Mouse (Mus musculus): ENCODE results near the gene Ksr2. TPM values are rescaled to one million over a fixed set of nuclear protein-coding genes. Genes with fewer than 3 reads are reported as not detected.

The Ksr2 gene
- total and polyA plus RNA-seq, 2 experiments from 2014 or later: 8.9 to 14.5 TPM

- DNase-seq (ENCODE audit: low spot score) (no peak), ATAC-seq (ENCODE audit: low FRiP score) (no peak)
- TF ChIP-seq CTCF (IDR thresholded peaks at IDR 0.05): no peak
- Histone ChIP-seq H3K4me1 (ENCODE audit: insufficient read depth, low read length) (0 out of 2 replicates have a peak, but pooled peaks cover 2% of the 10 kb centered on the region), H3K9ac (replicated peaks; ENCODE audit: low read length, poor library complexity, severe bottlenecking) (no peak overlapping the region), H3K9me3 (ENCODE audit: low read length) (no peaks in the 10 kb centered on the region), H3K36me3 (ENCODE audit: insufficient read depth, low read length) (peaks cover 54% of the 10 kb centered on the region), H3K27ac (ENCODE audit: low read depth, low read length) (no peak overlapping the region), H3K4me3 (ENCODE audit: low read depth, low read length) (no peak overlapping the region), H3K27me3 (ENCODE audit: insufficient read depth, low read length) (no peaks in the 10 kb centered on the region), H3K4me2 (ENCODE audit: low read depth, low read length, poor library complexity, severe bottlenecking) (no peak overlapping the region)
- 67% methylated on average over 12 of the region's 12 CpGs for WGBS
Observed at GRCm38 (mm10) chr5:117383198-117383597, 30.6 kb upstream of the Ksr2 start.

DNA sequence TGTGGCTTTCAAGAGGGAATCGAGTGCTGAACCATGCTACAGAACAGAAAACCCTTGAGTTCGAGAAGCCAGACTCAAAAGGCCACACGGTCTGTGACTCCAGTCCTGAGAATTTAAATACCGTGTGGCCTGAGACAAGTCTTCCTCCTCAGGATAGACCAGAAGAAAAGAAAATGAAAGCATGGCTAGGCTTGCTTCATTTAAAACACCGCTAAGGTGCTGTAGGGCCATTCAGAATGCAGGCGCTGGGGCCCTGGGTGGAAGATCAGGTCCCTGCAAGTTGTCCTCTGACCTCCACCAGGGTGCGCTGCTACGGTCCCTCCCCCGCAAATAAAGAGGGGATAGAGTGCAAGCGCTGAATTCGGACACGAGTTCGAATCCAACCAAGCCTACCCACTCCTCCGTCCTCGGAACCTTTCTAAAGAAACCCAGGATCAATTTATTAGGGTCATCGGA is 25.5 kb upstream of the Ksr2 start:
- WGBS: 10% methylated on average over 16 of the region's 16 CpGs
- Histone ChIP-seq H3K4me1 (ENCODE audit: insufficient read depth, low read length) (0 out of 2 replicates have a peak, but pooled peaks cover 5% of the 10 kb centered on the region), H3K4me2 (ENCODE audit: low read depth, low read length, poor library complexity, severe bottlenecking) (peak overlapping the region; percentile 91), H3K9me3 (ENCODE audit: low read length) (no peaks in the 10 kb centered on the region), H3K4me3 (ENCODE audit: low read depth, low read length) (peak overlapping the region; percentile 75), H3K27me3 (ENCODE audit: insufficient read depth, low read length) (no peaks in the 10 kb centered on the region), H3K27ac (ENCODE audit: low read depth, low read length) (peak overlapping the region; percentile 60), H3K36me3 (ENCODE audit: insufficient read depth, low read length) (peaks cover 16% of the 10 kb centered on the region; the same call in 1 of the 2 replicates), H3K9ac (replicated peaks; ENCODE audit: low read length, poor library complexity, severe bottlenecking) (peak overlapping the region; percentile 79)
- DNase-seq (ENCODE audit: low spot score) (peak; percentile 46), ATAC-seq (ENCODE audit: low FRiP score) (peak; percentile 44; the same call in 1 of the 2 replicates)
- TF ChIP-seq CTCF (IDR thresholded peaks at IDR 0.05): peak; percentile 65

GRCm38 (mm10) chr5:117388877-117389276 is 24.9 kb upstream of the Ksr2 start, which contains the start of gene Rfc5:
Gene Rfc5 (minus strand): TSS chr5:117389047.
- Histone ChIP-seq H3K4me3 (ENCODE audit: low read depth, low read length) (peak within 1 kb of the TSS; percentile 75), H3K4me2 (ENCODE audit: low read depth, low read length, poor library complexity, severe bottlenecking) (peak within 1 kb of the TSS; percentile 91), H3K4me1 (ENCODE audit: insufficient read depth, low read length) (0 out of 2 replicates have a peak, but pooled peaks cover 5% of the 10 kb centered on the region), H3K27ac (ENCODE audit: low read depth, low read length) (peak within 1 kb of the TSS; percentile 68), H3K27me3 (ENCODE audit: insufficient read depth, low read length) (no peaks in the 10 kb centered on the region), H3K9ac (replicated peaks; ENCODE audit: low read length, poor library complexity, severe bottlenecking) (peak within 1 kb of the TSS; percentile 79), H3K36me3 (ENCODE audit: insufficient read depth, low read length) (peaks cover 12% of the 10 kb centered on the region; the same call in 1 of the 2 replicates), H3K9me3 (ENCODE audit: low read length) (no peaks in the 10 kb centered on the region)
- ATAC-seq (ENCODE audit: low FRiP score) (peak; percentile 95), DNase-seq (ENCODE audit: low spot score) (peak; percentile 96)
- TF ChIP-seq CTCF (IDR thresholded peaks at IDR 0.05): no peak; the same call in 1 of the 2 replicates
- WGBS: under 1% methylated on average over 43 of the region's 44 CpGs

- Histone ChIP-seq H3K4me1 (ENCODE audit: insufficient read depth, low read length) (0 out of 2 replicates have a peak, but pooled peaks cover 5% of the 10 kb centered on the region), H3K36me3 (ENCODE audit: insufficient read depth, low read length) (no peaks in the 10 kb centered on the region), H3K9me3 (ENCODE audit: low read length) (no peaks in the 10 kb centered on the region), H3K4me2 (ENCODE audit: low read depth, low read length, poor library complexity, severe bottlenecking) (no peak overlapping the region), H3K9ac (replicated peaks; ENCODE audit: low read length, poor library complexity, severe bottlenecking) (no peak overlapping the region), H3K4me3 (ENCODE audit: low read depth, low read length) (no peak overlapping the region), H3K27me3 (ENCODE audit: insufficient read depth, low read length) (no peaks in the 10 kb centered on the region), H3K27ac (ENCODE audit: low read depth, low read length) (no peak overlapping the region)
- ATAC-seq (ENCODE audit: low FRiP score) (no peak), DNase-seq (ENCODE audit: low spot score) (no peak)
- WGBS: 93% methylated on average over 1 of the region's 1 CpGs
- no peak for TF ChIP-seq CTCF (IDR thresholded peaks at IDR 0.05)
Observed at GRCm38 (mm10) chr5:117390895-117391294, 22.9 kb upstream of the Ksr2 start.

- Histone ChIP-seq H3K9me3 (ENCODE audit: low read length) (no peaks in the 10 kb centered on the region), H3K9ac (replicated peaks; ENCODE audit: low read length, poor library complexity, severe bottlenecking) (no peak overlapping the region), H3K4me1 (ENCODE audit: insufficient read depth, low read length) (no peaks in the 10 kb centered on the region), H3K4me3 (ENCODE audit: low read depth, low read length) (no peak overlapping the region), H3K27me3 (ENCODE audit: insufficient read depth, low read length) (no peaks in the 10 kb centered on the region), H3K36me3 (ENCODE audit: insufficient read depth, low read length) (no peaks in the 10 kb centered on the region), H3K4me2 (ENCODE audit: low read depth, low read length, poor library complexity, severe bottlenecking) (no peak overlapping the region), H3K27ac (ENCODE audit: low read depth, low read length) (no peak overlapping the region)
- no peak for TF ChIP-seq CTCF (IDR thresholded peaks at IDR 0.05)
- ATAC-seq (ENCODE audit: low FRiP score) (no peak), DNase-seq (ENCODE audit: low spot score) (no peak)
- 91% methylated on average over 5 of the region's 5 CpGs for WGBS
Observed at GRCm38 (mm10) chr5:117395834-117396233, 18.0 kb upstream of the Ksr2 start.

GRCm38 (mm10) chr5:117396596-117397014 is 17.2 kb upstream of the Ksr2 start:
- WGBS: 64% methylated on average over 6 of the region's 6 CpGs

More at GRCm38 (mm10) chr5:117396596-117397014, 17.2 kb upstream of the Ksr2 start:
- H3K27me3 ChIP-seq (ENCODE audit: insufficient read depth, low read length): no peaks in the 10 kb centered on the region
- DNase-seq (ENCODE audit: low spot score) (no peak), ATAC-seq (ENCODE audit: low FRiP score) (no peak)
- no peak overlapping the region for H3K27ac ChIP-seq (ENCODE audit: low read depth, low read length)
- no peak for TF ChIP-seq CTCF (IDR thresholded peaks at IDR 0.05)
- no peak overlapping the region for H3K4me2 ChIP-seq (ENCODE audit: low read depth, low read length, poor library complexity, severe bottlenecking)
- H3K4me3 ChIP-seq (ENCODE audit: low read depth, low read length): no peak overlapping the region
- H3K4me1 ChIP-seq (ENCODE audit: insufficient read depth, low read length): no peaks in the 10 kb centered on the region
- no peaks in the 10 kb centered on the region for H3K36me3 ChIP-seq (ENCODE audit: insufficient read depth, low read length)
- no peak overlapping the region for H3K9ac ChIP-seq (replicated peaks; ENCODE audit: low read length, poor library complexity, severe bottlenecking)
- H3K9me3 ChIP-seq (ENCODE audit: low read length): no peaks in the 10 kb centered on the region
